Mouse (Mus musculus) cerebellum, adult 9-10 months (tissue): Measurements from ENCODE around the gene Uqcrh.

Source experiments
- DNase-seq: peaks from one replicate; pipeline ENCODE4 v3.0.0; 2022

Uqcrh gene

GRCm38 (mm10) chr4:116074861-116075620 is at the start of gene Uqcrh, which contains the start of gene Lrrc41:
Gene Uqcrh, minus strand, starts transcription at chr4:116075071.
Gene Lrrc41, plus strand, starts transcription at chr4:116075269.
- DNase-seq, result peak; percentile 98

- peak; percentile 77 for DNase-seq
These were observed 49.0 kb upstream of the Uqcrh start, which contains the start of the genes Rad54l and Pomgnt1 for GRCm38 (mm10) chr4:116123602-116124519. Gene Rad54l, minus strand, starts transcription at chr4:116123690. Gene Pomgnt1, plus strand, starts transcription at chr4:116123840.

DNA sequence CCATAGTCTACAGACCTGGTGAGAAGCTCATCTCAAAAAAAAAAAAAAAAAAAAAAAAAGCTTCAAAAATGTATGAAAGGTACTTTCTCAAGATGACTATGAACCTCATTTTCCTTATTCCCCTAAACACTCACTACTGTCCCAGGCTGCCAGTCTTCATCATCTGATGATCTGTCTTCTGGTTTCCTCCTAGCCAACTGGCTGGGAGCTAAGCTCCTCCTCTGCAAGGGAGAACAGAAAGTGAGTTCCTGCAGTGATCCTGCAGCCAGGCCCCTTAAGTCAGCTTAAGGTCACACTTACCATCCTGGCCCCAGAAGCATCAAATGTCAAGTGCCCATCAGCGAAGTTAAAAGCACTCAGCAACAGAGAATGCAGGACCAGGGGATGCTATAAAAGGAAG is 47.9 kb upstream of the Uqcrh start:
- no peak for DNase-seq

DNA sequence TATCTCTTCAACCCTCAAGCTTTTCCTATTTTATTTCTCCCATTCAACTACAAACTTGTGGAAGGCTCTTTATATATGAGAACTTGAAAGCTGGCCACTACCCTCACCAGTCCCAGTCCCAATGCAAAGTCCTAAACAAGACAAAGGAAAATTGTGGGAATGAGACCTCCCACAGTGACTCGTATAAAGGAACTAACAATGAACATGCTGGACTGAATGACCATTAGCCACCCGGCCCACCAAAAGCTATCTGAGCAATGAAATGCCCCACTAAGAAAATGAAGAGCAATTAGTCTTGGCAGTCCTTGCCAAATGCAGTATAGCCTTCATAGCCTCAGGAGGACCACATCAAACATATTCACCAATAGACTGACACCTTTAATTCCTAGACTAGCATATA is 36.6 kb upstream of the Uqcrh start:
- DNase-seq, result no peak

GRCm38 (mm10) chr4:116110695-116111094 is 35.8 kb upstream of the Uqcrh start:
- DNase-seq, result no peak

GRCm38 (mm10) chr4:116105278-116105677 is 30.4 kb upstream of the Uqcrh start:
- DNase-seq, result no peak

GRCm38 (mm10) chr4:116100959-116101358 is 26.1 kb upstream of the Uqcrh start:
- no peak for DNase-seq

- no peak for DNase-seq
These were observed 22.3 kb upstream of the Uqcrh start for GRCm38 (mm10) chr4:116097211-116097610.

- no peak for DNase-seq
These were observed 21.4 kb upstream of the Uqcrh start for GRCm38 (mm10) chr4:116096291-116096690.

- no peak for DNase-seq
These were observed 13.8 kb upstream of the Uqcrh start for GRCm38 (mm10) chr4:116088510-116089249.

GRCm38 (mm10) chr4:116077240-116078095 is 2.6 kb upstream of the Uqcrh start:
- DNase-seq, result peak; percentile 34

GRCm38 (mm10) chr4:116076369-116077231 is 1.7 kb upstream of the Uqcrh start:
- DNase-seq, result peak; percentile 61

GRCm38 (mm10) chr4:116075631-116076368 is 929 bp upstream of the Uqcrh start:
- DNase-seq, result no peak

DNA sequence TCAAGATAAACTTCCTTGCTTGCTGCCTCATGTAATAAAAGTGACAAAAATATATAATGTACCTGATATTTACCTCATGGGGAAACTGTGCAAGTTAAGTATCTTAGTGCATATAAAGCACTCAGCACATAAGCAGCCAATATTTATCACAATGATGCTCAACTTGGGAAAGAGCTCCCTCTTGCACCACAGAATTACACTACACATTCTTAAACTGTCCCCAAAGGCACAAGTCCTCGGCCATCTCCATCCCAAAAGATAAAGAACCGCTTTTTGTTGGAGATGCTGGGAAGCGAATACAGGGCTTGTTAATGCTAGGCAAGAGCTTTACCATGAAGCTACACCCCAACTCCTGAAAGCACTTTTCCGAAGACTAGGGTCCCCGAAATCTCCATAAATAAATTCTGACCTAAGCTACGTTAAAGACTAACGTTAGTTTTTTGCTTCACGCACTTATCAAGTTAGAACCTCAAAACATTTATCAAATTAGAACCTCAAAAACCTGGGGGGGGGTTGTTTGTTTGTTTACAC is 661 bp downstream of the Uqcrh start:
- peak; percentile 51 for DNase-seq

- peak; percentile 59 for DNase-seq
These were observed 1.7 kb downstream of the Uqcrh start for GRCm38 (mm10) chr4:116073146-116073545.

DNA sequence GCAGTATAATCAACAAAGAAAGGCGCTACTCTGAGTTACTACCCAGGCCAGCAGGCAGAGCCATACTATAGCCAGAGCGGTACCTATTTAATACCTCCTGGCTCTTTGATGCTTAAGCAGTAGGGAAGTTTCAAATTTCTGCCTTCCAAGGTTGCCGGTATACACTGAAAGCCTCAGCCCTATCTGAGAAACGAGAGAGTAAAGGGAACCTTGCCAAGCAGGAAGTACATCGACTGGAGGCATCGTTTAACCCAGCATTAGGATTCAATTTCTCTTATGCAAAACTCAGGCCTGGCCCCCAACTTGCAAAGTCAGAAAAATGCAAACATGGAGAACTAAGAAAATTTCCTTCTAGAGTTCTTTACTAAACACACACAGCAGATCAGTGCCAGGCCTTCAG is 4.8 kb downstream of the Uqcrh start:
- no peak for DNase-seq

DNA sequence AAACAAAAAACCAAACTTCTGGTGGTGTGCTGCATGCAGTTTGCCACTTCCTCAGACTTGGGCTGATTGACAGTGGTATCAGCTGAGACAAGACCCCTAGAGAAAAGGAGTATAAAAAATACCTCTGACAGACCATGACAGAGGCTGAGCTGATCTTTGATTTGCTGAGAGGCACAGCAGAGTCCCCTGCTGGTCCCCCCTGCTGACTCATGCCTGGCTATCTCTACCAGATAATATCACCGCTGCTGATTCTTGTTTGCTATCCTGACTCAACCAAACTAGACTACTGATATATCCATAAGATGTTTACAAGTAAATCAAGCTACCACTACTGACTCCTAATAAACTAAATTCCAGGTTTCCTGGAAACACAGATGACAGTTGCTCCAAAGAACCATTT is 11.0 kb downstream of the Uqcrh start:
- no peak for DNase-seq

- DNase-seq, result no peak
These were observed 15.7 kb downstream of the Uqcrh start for GRCm38 (mm10) chr4:116059012-116059726.

DNA sequence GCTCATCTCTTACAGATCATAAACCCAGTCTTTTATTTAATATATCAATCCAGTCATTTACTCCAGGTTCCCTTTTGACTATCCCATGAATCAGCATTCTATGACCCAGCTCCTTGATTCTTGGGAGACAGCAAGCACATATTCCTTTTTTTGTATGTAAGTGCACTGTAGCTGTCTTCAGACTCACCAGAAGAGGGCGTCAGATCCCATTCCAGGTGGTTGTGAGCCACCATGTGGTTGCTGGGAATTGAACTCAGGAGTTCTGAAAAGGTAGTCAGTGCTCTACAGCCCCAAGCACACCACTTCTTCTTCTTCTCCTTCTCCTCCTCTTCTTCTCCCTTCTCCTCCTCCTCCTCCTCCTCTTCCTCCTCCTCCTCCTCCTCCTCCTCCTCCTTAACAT is 17.3 kb downstream of the Uqcrh start:
- DNase-seq, result no peak
